Mouse (Mus musculus): ENCODE data around the gene Ctnna2.

- TF ChIP-seq CTCF (conservative IDR thresholded peaks at IDR 0.05; ENCODE audit: low read length) (no peak), POU5F1 (IDR thresholded peaks at IDR 0.05; ENCODE audit: borderline replicate concordance, low read length) (no peak)
Measured at GRCm38 (mm10) chr6:77098540-77098939, 881.0 kb downstream of the Ctnna2 start.

Measured in E14TG2a.4 (cell line).